Mouse (Mus musculus) midbrain, postnatal 0 days (tissue): ENCODE measurements around the gene Tgfb2. TPM values are rescaled to one million over a fixed set of nuclear protein-coding genes. Genes with fewer than 3 reads are reported as not detected.

Experiments
- ATAC-seq: fragments of 200-750 bp; cut with Nextera tagmentation; 2 replicates; pipeline ENCODE4 v1.8.0; 2017; ENCODE audit warnings: moderate number of reproducible peaks, mild to moderate bottlenecking, moderate TSS enrichment, moderate library complexity; ENCODE audit not compliant: low FRiP score
- DNase-seq: peaks from one replicate; pipeline ENCODE4 v3.0.0-alpha.2; 2015; ENCODE audit warnings: low spot score
- H3K27ac ChIP-seq: fragments of 300-500 bp; sonication (generic); 2 replicates; pipeline ENCODE4 v1.5.1; 2014; ENCODE audit warnings: low read depth, mild to moderate bottlenecking, low read length, mixed read lengths
- H3K27me3 ChIP-seq: fragments of 300-500 bp; sonication (generic); 2 replicates; pipeline ENCODE4 v1.6.1; 2014; ENCODE audit warnings: low read length, control low read depth, mixed read lengths; ENCODE audit not compliant: insufficient read depth
- H3K36me3 ChIP-seq: fragments of 300-500 bp; sonication (generic); 2 replicates; pipeline ENCODE4 v1.6.1; 2014; ENCODE audit warnings: low read length, control low read depth, mixed read lengths; ENCODE audit not compliant: insufficient read depth
- H3K4me1 ChIP-seq: fragments of 300-500 bp; sonication (generic); 2 replicates; pipeline ENCODE4 v1.6.1; 2014; ENCODE audit warnings: mild to moderate bottlenecking, control low read depth, antibody characterized with exemption, low read length, mixed read lengths; ENCODE audit not compliant: insufficient read depth
- H3K4me2 ChIP-seq: fragments of 300-500 bp; sonication (generic); 2 replicates; pipeline ENCODE4 v1.6.1; 2014; ENCODE audit warnings: low read depth, mild to moderate bottlenecking, low read length, mixed read lengths; ENCODE audit not compliant: poor library complexity, severe bottlenecking
- H3K4me3 ChIP-seq: fragments of 300-500 bp; sonication (generic); 2 replicates; pipeline ENCODE4 v1.5.1; 2014; ENCODE audit warnings: low read depth, mild to moderate bottlenecking, low read length, moderate library complexity
- H3K9ac ChIP-seq: fragments of 300-500 bp; sonication (generic); replicated peaks from 2 replicates; pipeline ENCODE4 v1.6.1; 2014; ENCODE audit warnings: mild to moderate bottlenecking, low read length, moderate library complexity, mixed read lengths; ENCODE audit not compliant: poor library complexity, severe bottlenecking
- H3K9me3 ChIP-seq: fragments of 300-500 bp; sonication (generic); 2 replicates; pipeline ENCODE4 v1.6.1; 2016; ENCODE audit warnings: low read length, control low read depth
- CTCF ChIP-seq: IDR thresholded peaks from 2 replicates; pipeline ENCODE4 v1.5.1; 2016; ENCODE audit warnings: antibody characterized with exemption, mild to moderate bottlenecking
- WGBS: fragments of 180-500 bp; shearing (Covaris S2); extraction: QIAGEN DNeasy Blood & Tissue Kit; methylation state at CpG from one replicate; pipeline ENCODE4 v1.1.7; 2014; 5-methylcytosine and 5-hydroxymethylcytosine counted together
- polyA plus RNA-seq: library from polyadenylated mRNA; unstranded; fragments of >200 nt; fragmentation: Nextera tagmentation; extraction: Ambion mirVana; gene quantifications from 2 replicates; pipeline ENCODE4 v1.2.1, GENCODE M21; 2015
- total RNA-seq: library from RNA; depleted of rRNA; stranded (reverse); fragments of >200 nt; gene quantifications from 2 replicates; pipeline ENCODE4 v1.2.3, GENCODE M21; 2014

The Tgfb2 gene
- total and polyA plus RNA-seq, 2 experiments from 2014 or later, result 19.8 to 22.9 TPM

- H3K4me3 ChIP-seq, result peak overlapping the region; percentile 68
- under 1% methylated on average over 41 of the region's 65 CpGs for WGBS
Observed at GRCm38 (mm10) chr1:186705203-186705914, 430 bp downstream of the Tgfb2 start.

GRCm38 (mm10) chr1:186703980-186704701 lies 1.6 kb downstream of the Tgfb2 start:
- no peaks in the 10 kb centered on the region for H3K27me3 ChIP-seq
- H3K9ac ChIP-seq, result peak overlapping the region; percentile 51
- WGBS, result 1% methylated on average over 36 of the region's 36 CpGs
- no peaks in the 10 kb centered on the region for H3K9me3 ChIP-seq
- ATAC-seq, result no peak
- H3K36me3 ChIP-seq, result no peaks in the 10 kb centered on the region
- 0 out of 2 replicates have a peak overlapping the region, but pooled peaks have one; percentile 18 for H3K27ac ChIP-seq
- peaks cover 9% of the 10 kb centered on the region for H3K4me1 ChIP-seq
- TF ChIP-seq CTCF, result no peak
- peak overlapping the region; percentile 68 for H3K4me3 ChIP-seq
- H3K4me2 ChIP-seq, result peak overlapping the region; percentile 76
- no peak for DNase-seq

More at GRCm38 (mm10) chr1:186705203-186705914, 430 bp downstream of the Tgfb2 start:
- ATAC-seq (peak; percentile 68), DNase-seq (peak; percentile 64)
- Histone ChIP-seq H3K36me3 (no peaks in the 10 kb centered on the region), H3K27me3 (no peaks in the 10 kb centered on the region), H3K9me3 (no peaks in the 10 kb centered on the region), H3K9ac (peak overlapping the region; percentile 54), H3K27ac (peak overlapping the region; percentile 2; the same call in 1 of the 2 replicates), H3K4me1 (peaks cover 9% of the 10 kb centered on the region), H3K4me2 (peak overlapping the region; percentile 76)
- TF ChIP-seq CTCF, result peak; percentile 34; the same call in 1 of the 2 replicates

GRCm38 (mm10) chr1:186703256-186703979 lies 2.4 kb downstream of the Tgfb2 start:
- H3K9ac ChIP-seq, result no peak overlapping the region
- peak overlapping the region; percentile 68 for H3K4me3 ChIP-seq
- under 1% methylated on average over 15 of the region's 15 CpGs for WGBS
- ATAC-seq (no peak), DNase-seq (no peak)
- H3K27ac ChIP-seq, result 0 out of 2 replicates have a peak overlapping the region, but pooled peaks have one; percentile 18
- H3K4me1 ChIP-seq, result peaks cover 9% of the 10 kb centered on the region
- no peaks in the 10 kb centered on the region for H3K9me3 ChIP-seq
- no peaks in the 10 kb centered on the region for H3K36me3 ChIP-seq
- H3K4me2 ChIP-seq, result peak overlapping the region; percentile 76
- no peaks in the 10 kb centered on the region for H3K27me3 ChIP-seq
- TF ChIP-seq CTCF, result no peak

- no peak for TF ChIP-seq CTCF
- ATAC-seq (no peak), DNase-seq (peak; percentile 57)
- peak overlapping the region; percentile 76 for H3K4me2 ChIP-seq
- peaks cover 9% of the 10 kb centered on the region for H3K4me1 ChIP-seq
- WGBS, result 20% methylated on average over 15 of the region's 15 CpGs
- H3K36me3 ChIP-seq, result no peaks in the 10 kb centered on the region
- H3K4me3 ChIP-seq, result peak overlapping the region; percentile 68
- no peaks in the 10 kb centered on the region for H3K9me3 ChIP-seq
- no peaks in the 10 kb centered on the region for H3K27me3 ChIP-seq
- H3K27ac ChIP-seq, result peak overlapping the region; percentile 38; the same call in 1 of the 2 replicates
- H3K9ac ChIP-seq, result no peak overlapping the region
Observed at GRCm38 (mm10) chr1:186702391-186703255, 3.2 kb downstream of the Tgfb2 start.

GRCm38 (mm10) chr1:186701206-186701905 lies 4.4 kb downstream of the Tgfb2 start:
- no peak overlapping the region for H3K9ac ChIP-seq
- H3K4me2 ChIP-seq, result no peak overlapping the region
- no peak overlapping the region for H3K27ac ChIP-seq
- no peak overlapping the region for H3K4me3 ChIP-seq
- no peaks in the 10 kb centered on the region for H3K9me3 ChIP-seq
- ATAC-seq, result no peak
- no peaks in the 10 kb centered on the region for H3K27me3 ChIP-seq
- 71% methylated on average over 8 of the region's 8 CpGs for WGBS
- no peak for DNase-seq
- TF ChIP-seq CTCF, result no peak
- peaks cover 9% of the 10 kb centered on the region for H3K4me1 ChIP-seq
- H3K36me3 ChIP-seq, result no peaks in the 10 kb centered on the region
